Mouse (Mus musculus): ENCODE results near the gene Ptprr.

DNA sequence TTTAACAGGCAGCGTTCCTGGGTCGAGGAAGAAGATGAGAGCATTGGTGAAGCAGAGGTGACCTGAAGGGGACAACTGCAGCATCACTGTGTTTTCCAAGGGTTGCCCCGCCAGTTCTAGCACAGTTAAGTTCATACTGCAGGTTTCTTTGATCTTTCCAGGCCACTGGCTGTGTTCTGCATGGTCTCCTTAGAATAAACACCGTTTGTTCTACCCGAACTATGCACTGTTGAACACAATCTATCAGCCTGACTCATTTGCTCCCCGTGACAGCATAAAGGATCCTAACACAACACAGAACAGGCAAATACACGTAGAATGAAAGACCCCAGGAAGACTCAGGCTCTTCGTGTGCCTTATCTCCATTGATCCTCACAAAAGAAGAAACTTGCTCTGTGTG, 176.4 kb downstream of the Ptprr start:
- no peak for TF ChIP-seq CTCF (IDR thresholded peaks at IDR 0.05; ENCODE audit: low read depth, low read length)
- TF ChIP-seq POLR2A (IDR thresholded peaks at IDR 0.05; ENCODE audit: borderline replicate concordance, low read depth, low read length) = no peak
